Mouse (Mus musculus) forebrain, embryonic 16.5 days (tissue): ENCODE results near the gene Kif3b. TPM values are rescaled to one million over a fixed set of nuclear protein-coding genes. Genes with fewer than 3 reads are reported as not detected.

Source experiments
- ATAC-seq: fragments of 200-750 bp; cut with Nextera tagmentation; 2 replicates; pipeline ENCODE4 v1.8.0; 2017; ENCODE audit warnings: mild to moderate bottlenecking, moderate library complexity
- H3K27ac ChIP-seq: fragments of 300-500 bp; sonication (generic); 2 replicates; pipeline ENCODE4 v1.5.1; 2014; ENCODE audit warnings: low read length, control low read depth
- H3K27me3 ChIP-seq: fragments of 300-500 bp; sonication (generic); replicated peaks from 2 replicates; pipeline ENCODE4 v1.6.1; 2014; ENCODE audit warnings: low read length; ENCODE audit not compliant: control insufficient read depth, insufficient read depth
- H3K36me3 ChIP-seq: fragments of 300-500 bp; sonication (generic); 2 replicates; pipeline ENCODE4 v1.6.1; 2014; ENCODE audit not compliant: control insufficient read depth, insufficient read depth
- H3K4me1 ChIP-seq: fragments of 300-500 bp; sonication (generic); replicated peaks from 2 replicates; pipeline ENCODE4 v1.6.1; 2014; ENCODE audit warnings: low read length; ENCODE audit not compliant: control insufficient read depth, insufficient read depth
- H3K4me2 ChIP-seq: fragments of 300-500 bp; sonication (generic); 2 replicates; pipeline ENCODE4 v1.6.1; 2014; ENCODE audit warnings: mild to moderate bottlenecking, low read length, control low read depth
- H3K4me3 ChIP-seq: fragments of 300-500 bp; sonication (generic); replicated peaks from 2 replicates; pipeline ENCODE4 v1.5.1; 2014; ENCODE audit warnings: mild to moderate bottlenecking, low read length, control low read depth
- H3K9ac ChIP-seq: fragments of 300-500 bp; sonication (generic); replicated peaks from 2 replicates; pipeline ENCODE4 v1.6.1; 2014; ENCODE audit warnings: low read depth, low read length, control low read depth
- H3K9me3 ChIP-seq: fragments of 300-500 bp; sonication (generic); 2 replicates; pipeline ENCODE4 v1.6.1; 2016; ENCODE audit warnings: low read length; ENCODE audit not compliant: control insufficient read depth
- WGBS: fragments of 180-500 bp; shearing (Covaris S2); extraction: QIAGEN DNeasy Blood & Tissue Kit; methylation state at CpG from one replicate; pipeline ENCODE4 v1.1.7; 2014; 5-methylcytosine and 5-hydroxymethylcytosine counted together
- polyA plus RNA-seq: library from polyadenylated mRNA; unstranded; fragments of >200 nt; fragmentation: Nextera tagmentation; extraction: Ambion mirVana; gene quantifications from 2 replicates; pipeline ENCODE4 v1.2.1, GENCODE M21; 2015

Gene Kif3b
- polyA plus RNA-seq, 1 experiment from 2014 or later, result 24.1 TPM

DNA sequence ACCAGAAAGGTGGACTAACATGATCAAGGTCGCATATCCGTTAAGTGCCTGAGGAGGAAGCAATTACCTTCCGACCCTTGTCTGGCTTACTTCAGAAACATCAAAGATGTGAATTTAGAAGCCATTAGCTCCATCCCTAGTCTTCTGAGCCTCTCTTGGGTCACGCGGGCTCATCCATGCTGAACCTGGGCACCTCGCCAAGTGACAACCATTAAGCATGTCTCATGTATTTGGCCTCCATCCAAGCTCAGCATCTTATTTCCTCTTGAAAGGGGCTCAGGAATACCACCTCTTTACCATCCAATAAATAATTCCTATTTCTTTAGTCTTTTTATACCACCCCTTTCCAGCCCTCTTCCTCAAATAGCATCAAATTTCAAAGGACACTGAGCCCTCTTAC, 3.4 kb upstream of the Kif3b start:
- ATAC-seq, result no peak
- Histone ChIP-seq H3K27ac (0 out of 2 replicates have a peak overlapping the region, but pooled peaks have one; percentile 18), H3K27me3 (no peaks in the 10 kb centered on the region), H3K4me3 (no peak overlapping the region), H3K36me3 (no peaks in the 10 kb centered on the region), H3K4me2 (no peak overlapping the region), H3K4me1 (peaks cover 23% of the 10 kb centered on the region), H3K9ac (no peak overlapping the region), H3K9me3 (no peaks in the 10 kb centered on the region)
- WGBS, result 26% methylated on average over 6 of the region's 6 CpGs

DNA sequence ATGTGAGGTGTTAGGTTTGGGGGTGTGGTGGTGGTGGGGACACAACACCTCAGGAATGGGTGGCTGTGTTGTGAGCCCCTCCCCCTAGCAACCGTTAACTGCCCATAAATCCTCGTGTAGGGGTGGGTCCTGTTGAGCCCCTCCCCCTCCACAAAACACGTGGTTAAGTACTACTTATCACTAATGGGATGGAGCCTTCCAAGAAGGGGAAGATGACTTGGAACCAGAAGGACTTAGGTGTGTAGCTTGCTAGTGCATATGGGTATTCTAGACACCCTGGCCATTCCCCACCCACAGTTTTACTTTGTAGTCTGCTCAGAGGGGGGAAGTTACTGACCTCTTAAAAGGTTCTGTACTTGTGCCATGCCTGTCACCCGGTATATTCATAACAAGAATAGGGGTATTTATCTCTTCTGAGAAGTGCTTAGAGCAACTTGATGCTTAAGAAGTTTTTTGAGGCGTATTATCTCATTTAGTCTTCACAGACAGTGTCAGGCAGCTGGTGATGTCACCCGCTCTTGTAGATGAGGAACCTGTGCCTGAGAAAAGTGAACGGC, 1.2 kb downstream of the Kif3b start:
- no peaks in the 10 kb centered on the region for H3K27me3 ChIP-seq
- H3K9me3 ChIP-seq, result no peaks in the 10 kb centered on the region
- peak overlapping the region; percentile 64 for H3K4me3 ChIP-seq
- H3K4me2 ChIP-seq, result peak overlapping the region; percentile 65
- H3K4me1 ChIP-seq, result peaks cover 22% of the 10 kb centered on the region
- H3K27ac ChIP-seq, result no peak overlapping the region
- H3K9ac ChIP-seq, result peak overlapping the region; percentile 89; the same call in 1 of the 2 replicates
- no peaks in the 10 kb centered on the region for H3K36me3 ChIP-seq
- ATAC-seq, result no peak
- WGBS, result 50% methylated on average over 7 of the region's 7 CpGs

DNA sequence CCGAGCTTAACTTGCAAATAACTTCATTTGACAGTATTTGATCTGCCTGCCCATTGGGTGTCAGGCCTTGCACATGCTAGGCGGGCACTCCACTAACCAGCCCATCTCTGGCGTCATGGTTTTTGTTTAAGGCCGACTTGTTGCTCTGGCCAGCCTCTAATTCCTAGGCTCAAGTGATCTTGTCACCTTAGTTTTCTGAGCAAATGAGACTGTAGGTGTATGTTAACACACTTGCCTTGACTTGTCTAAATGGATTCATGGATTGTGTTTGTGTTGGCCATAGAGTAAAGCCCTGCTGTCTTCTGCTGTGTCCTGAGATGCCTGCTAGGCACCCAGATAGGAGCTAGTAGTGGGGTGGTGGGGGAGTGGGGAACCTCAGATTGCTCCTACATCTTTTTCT, 4.0 kb downstream of the Kif3b start:
- Histone ChIP-seq H3K36me3 (no peaks in the 10 kb centered on the region), H3K4me2 (no peak overlapping the region), H3K27ac (no peak overlapping the region), H3K4me3 (no peak overlapping the region), H3K9ac (no peak overlapping the region), H3K4me1 (peaks cover 16% of the 10 kb centered on the region), H3K27me3 (no peaks in the 10 kb centered on the region), H3K9me3 (no peaks in the 10 kb centered on the region)
- ATAC-seq, result no peak
- 91% methylated on average over 4 of the region's 4 CpGs for WGBS

DNA sequence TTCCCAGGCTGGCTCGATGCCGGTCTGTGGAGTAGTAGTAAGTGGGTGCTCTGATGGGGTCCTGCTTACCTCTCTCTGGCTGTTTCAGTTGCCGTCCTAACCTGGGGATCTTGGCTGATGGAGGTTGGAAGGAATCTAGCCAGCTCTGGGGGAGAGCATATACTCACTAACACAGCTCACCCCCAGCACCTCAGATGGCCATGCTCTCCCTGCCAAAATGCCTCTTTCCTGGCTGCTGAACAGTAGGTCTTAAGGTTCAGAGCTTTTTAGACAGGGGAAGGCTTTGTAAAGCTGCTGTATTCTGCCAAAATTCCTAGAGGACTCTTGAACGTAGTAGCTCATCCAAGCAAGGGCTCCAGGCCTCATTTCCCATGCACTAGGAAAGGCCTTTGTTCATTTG, 6.6 kb downstream of the Kif3b start:
- Histone ChIP-seq H3K9me3 (no peaks in the 10 kb centered on the region), H3K36me3 (no peaks in the 10 kb centered on the region), H3K27ac (no peak overlapping the region), H3K27me3 (no peaks in the 10 kb centered on the region), H3K4me1 (peaks cover under 1% of the 10 kb centered on the region), H3K4me3 (no peak overlapping the region), H3K9ac (no peak overlapping the region), H3K4me2 (no peak overlapping the region)
- WGBS, result 82% methylated on average over 4 of the region's 4 CpGs
- no peak for ATAC-seq

DNA sequence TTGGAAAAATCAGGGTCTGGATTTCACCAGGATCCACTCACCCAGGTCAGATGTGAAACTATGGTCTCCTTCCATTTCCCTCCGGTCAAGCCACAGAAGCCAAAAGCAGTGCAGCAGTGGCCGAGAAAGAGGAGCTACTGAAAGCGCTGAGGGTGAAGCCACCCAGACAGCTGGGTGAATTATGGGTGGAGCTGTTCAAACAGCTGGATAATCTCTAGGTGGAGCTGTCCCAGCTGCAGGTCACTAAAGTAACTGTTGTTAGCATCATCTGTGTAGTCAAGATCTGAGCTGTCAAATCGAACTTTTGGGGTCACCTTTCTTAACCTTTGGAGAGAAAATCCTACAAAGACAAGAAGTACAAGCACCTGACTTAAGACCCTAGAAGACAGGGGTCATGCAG, 7.2 kb downstream of the Kif3b start:
- no peaks in the 10 kb centered on the region for H3K27me3 ChIP-seq
- no peak overlapping the region for H3K27ac ChIP-seq
- no peak overlapping the region for H3K9ac ChIP-seq
- no peak for ATAC-seq
- H3K9me3 ChIP-seq, result no peaks in the 10 kb centered on the region
- H3K4me2 ChIP-seq, result no peak overlapping the region
- no peaks in the 10 kb centered on the region; the same call in 1 of the 2 replicates for H3K4me1 ChIP-seq
- no peaks in the 10 kb centered on the region for H3K36me3 ChIP-seq
- H3K4me3 ChIP-seq, result no peak overlapping the region
- 88% methylated on average over 4 of the region's 4 CpGs for WGBS

DNA sequence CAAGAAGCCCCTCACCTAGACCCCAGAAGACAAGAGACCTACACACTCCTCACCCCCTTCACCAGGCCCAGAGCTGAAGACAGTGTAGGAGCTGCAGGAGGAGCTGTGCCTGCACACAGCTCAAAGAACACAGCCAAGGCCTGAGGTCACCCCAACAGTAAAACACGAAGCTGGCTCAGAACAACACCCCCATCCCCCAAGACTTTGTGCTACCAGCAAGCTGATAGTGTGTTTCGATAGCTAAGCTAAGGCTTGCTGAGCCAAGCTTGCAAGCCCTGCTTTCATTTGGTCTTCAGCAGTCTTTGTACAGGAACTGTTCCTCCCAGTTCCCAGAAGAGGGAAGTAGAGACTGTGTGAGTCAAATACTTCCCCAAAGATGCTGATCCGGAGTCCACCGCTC, 7.7 kb downstream of the Kif3b start:
- Histone ChIP-seq H3K27ac (no peak overlapping the region), H3K4me1 (no peaks in the 10 kb centered on the region; the same call in 1 of the 2 replicates), H3K9ac (no peak overlapping the region), H3K9me3 (no peaks in the 10 kb centered on the region), H3K4me2 (no peak overlapping the region), H3K4me3 (no peak overlapping the region), H3K27me3 (no peaks in the 10 kb centered on the region), H3K36me3 (no peaks in the 10 kb centered on the region)
- WGBS, result 85% methylated on average over 4 of the region's 4 CpGs
- ATAC-seq, result no peak

DNA sequence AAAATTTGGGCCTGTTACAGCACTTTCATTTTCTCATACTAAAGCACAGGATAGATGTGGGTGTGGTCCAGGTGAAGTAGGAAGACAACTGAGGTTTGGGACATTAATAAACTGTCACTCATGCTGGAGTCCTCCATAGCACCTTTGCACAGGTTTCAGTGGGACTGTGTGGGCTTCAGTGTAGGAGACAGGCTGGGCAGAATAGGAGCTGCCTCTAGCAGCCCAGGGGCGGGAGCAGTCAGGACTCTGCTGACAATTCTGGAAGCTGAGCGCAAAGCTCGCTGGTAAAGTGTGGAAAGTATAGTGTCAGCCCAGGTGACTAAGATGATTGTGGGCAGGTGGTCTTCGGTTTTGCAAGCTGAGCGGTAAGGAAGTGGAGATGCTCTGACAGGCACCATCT, 9.9 kb downstream of the Kif3b start:
- Histone ChIP-seq H3K27ac (no peak overlapping the region), H3K9ac (no peak overlapping the region), H3K36me3 (no peaks in the 10 kb centered on the region), H3K4me3 (no peak overlapping the region), H3K4me2 (no peak overlapping the region), H3K27me3 (no peaks in the 10 kb centered on the region), H3K4me1 (no peaks in the 10 kb centered on the region), H3K9me3 (no peaks in the 10 kb centered on the region)
- WGBS, result 92% methylated on average over 5 of the region's 5 CpGs
- no peak for ATAC-seq

DNA sequence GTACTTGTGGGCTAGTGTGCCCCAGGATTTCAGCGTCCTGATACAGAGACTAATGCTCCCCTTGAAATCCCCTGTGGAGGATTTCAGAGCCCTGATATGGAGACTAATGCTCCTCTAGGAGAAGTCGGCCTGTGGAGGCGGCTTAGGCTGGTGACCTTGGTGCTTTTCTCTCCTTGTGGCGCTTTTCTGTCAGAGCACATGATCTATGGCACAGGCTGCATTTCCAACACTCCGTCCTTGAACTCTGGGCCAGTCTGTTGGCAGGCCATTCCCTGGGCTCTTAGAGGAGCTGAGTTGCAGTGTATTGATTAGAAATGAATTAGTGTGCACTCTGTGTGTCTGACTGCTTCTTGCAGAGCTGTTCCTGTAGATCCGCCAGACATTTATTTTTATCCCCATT, 14.0 kb downstream of the Kif3b start:
- no peak overlapping the region for H3K9ac ChIP-seq
- no peak overlapping the region for H3K27ac ChIP-seq
- 86% methylated on average over 6 of the region's 6 CpGs for WGBS
- H3K4me2 ChIP-seq, result no peak overlapping the region
- H3K27me3 ChIP-seq, result no peaks in the 10 kb centered on the region
- H3K36me3 ChIP-seq, result no peaks in the 10 kb centered on the region
- no peak overlapping the region for H3K4me3 ChIP-seq
- no peaks in the 10 kb centered on the region for H3K4me1 ChIP-seq
- H3K9me3 ChIP-seq, result no peaks in the 10 kb centered on the region
- ATAC-seq, result no peak

DNA sequence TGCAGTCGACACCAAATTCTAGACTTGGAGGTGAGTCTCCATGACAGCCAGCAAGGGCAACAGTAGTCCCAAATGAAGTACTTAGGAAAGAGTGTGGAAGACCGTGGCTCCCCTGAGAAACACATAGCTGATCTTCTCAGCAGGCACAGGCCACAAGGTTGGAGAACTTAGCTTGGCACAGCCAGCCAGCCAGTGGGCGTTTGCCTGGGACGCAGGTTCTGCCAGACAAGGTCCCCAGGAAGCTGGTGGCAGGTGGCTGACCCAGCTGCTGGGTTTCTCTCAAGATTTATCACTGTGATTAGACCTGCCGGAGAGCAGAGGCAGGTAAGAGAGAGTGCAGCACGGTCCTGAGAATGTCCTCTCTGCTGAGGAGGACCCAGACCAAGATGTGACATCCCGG, 17.4 kb downstream of the Kif3b start:
- no peak overlapping the region for H3K27ac ChIP-seq
- H3K36me3 ChIP-seq, result no peaks in the 10 kb centered on the region
- no peak overlapping the region for H3K4me2 ChIP-seq
- 92% methylated on average over 7 of the region's 7 CpGs for WGBS
- H3K9ac ChIP-seq, result no peak overlapping the region
- H3K4me1 ChIP-seq, result no peaks in the 10 kb centered on the region
- no peaks in the 10 kb centered on the region for H3K9me3 ChIP-seq
- no peak overlapping the region for H3K4me3 ChIP-seq
- no peak for ATAC-seq
- H3K27me3 ChIP-seq, result no peaks in the 10 kb centered on the region

DNA sequence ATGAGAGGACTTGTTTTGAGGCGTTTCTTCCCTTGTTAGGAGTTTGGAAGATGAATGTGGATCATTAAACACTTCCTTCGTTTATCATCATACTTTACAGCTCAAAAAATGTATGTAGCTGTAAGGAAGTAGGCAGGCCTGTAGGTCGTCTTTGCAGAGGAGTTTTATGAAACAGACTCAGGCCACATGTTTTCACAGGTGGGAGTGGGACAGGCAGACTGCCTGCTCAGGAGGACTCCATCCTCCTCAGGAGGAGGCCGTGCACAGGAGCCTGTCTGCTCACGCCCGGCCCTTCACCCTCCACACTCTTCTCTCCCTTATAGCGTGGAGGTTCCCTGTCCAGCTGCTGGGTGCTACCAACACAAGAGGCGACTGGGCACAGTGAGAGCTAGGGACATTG, 17.9 kb downstream of the Kif3b start:
- Histone ChIP-seq H3K27ac (no peak overlapping the region), H3K4me3 (no peak overlapping the region), H3K9ac (no peak overlapping the region), H3K4me1 (no peaks in the 10 kb centered on the region), H3K27me3 (no peaks in the 10 kb centered on the region), H3K36me3 (no peaks in the 10 kb centered on the region), H3K4me2 (no peak overlapping the region), H3K9me3 (no peaks in the 10 kb centered on the region)
- 82% methylated on average over 8 of the region's 8 CpGs for WGBS
- ATAC-seq, result no peak
